Mouse (Mus musculus) kidney, embryonic 14.5 days (tissue): ENCODE measurements around the gene Tmem30b. TPM values are rescaled to one million over a fixed set of nuclear protein-coding genes. Genes with fewer than 3 reads are reported as not detected.

Source experiments
- polyA plus RNA-seq: library from polyadenylated mRNA; unstranded; fragments of >200 nt; fragmentation: Nextera tagmentation; extraction: Ambion mirVana; gene quantifications from 2 replicates; pipeline ENCODE4 v1.2.1, GENCODE M21; 2014

The Tmem30b gene
- polyA plus RNA-seq, 1 experiment from 2014 or later: 9.6 TPM

Other genes with a start within 250 kb of the Tmem30b start
- 10.7 and 13.2 TPM in 2 replicates for gene Prkch, start 38.4 kb upstream of the Tmem30b start, polyA plus RNA-seq